Mouse (Mus musculus) liver, adult (tissue): ENCODE data around the gene Crybb2.

Experiments used
- GATA4 ChIP-seq: IDR thresholded peaks from 2 replicates; pipeline ENCODE4 v1.6.1; 2014; ENCODE audit warnings: mild to moderate bottlenecking, low read length; ENCODE audit not compliant: insufficient replicate concordance

The Crybb2 gene

DNA sequence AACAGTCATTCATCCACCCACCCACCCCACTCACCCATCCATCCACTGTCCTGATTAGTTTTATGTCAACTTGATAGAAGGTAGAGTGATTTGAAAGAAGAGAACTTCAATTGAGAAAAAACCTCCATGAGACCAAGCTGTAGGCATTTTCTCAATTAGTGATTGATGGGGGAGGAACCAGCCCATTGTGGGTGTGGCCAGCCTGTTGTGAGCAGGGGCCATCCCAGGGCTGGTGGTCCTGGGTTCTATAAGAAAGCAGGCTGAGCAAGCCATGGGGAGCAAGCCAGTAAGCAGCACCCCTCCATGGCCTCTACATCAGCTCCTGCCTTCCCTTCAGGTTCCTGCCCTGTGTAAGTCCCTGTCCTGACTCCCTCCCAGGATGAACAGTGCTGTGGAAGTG is at the start of gene Crybb2:
Gene Crybb2, minus strand, starts transcription at position 101 of the 400 bp plus-strand sequence.
- no peak for TF ChIP-seq GATA4

DNA sequence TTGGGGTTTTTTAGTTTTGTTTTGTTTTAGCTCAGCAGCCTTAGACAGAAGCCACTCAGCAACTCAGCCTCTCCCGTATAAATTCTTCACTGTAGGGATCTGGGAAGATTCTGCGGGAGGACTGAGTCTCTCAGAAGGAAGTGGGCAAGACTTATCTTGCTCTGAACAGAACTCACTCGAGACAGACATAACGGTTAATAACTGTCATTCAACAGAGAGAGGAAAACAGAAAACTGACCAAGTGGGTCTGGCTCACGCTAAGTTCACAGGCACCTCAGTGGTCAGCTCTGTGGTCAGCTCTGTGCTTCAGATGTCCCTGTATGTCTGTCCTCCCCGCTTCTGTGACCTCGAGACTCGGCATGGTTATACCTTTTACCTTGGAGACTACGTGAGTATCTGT is 49.4 kb upstream of the Crybb2 start:
- TF ChIP-seq GATA4 = no peak

DNA sequence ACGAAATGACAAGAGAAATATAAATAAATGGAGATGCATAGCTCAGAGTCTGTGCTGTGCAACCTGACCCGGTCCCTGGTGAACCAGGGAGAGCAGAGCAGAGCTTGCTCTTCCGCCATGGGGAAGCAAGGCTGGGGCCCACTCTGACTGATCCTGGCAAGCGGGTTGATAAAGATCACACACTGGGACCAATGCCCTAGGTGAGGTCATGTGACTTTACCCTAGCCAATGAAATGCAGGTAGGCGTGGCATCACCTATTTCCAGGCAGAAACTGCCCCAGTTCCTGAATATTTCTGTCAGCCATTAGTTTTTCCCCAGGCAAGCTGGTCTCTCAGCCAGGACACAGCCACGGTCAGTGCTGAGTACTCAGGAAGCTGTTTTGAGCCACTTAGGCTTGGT is 48.8 kb upstream of the Crybb2 start:
- no peak for TF ChIP-seq GATA4

DNA sequence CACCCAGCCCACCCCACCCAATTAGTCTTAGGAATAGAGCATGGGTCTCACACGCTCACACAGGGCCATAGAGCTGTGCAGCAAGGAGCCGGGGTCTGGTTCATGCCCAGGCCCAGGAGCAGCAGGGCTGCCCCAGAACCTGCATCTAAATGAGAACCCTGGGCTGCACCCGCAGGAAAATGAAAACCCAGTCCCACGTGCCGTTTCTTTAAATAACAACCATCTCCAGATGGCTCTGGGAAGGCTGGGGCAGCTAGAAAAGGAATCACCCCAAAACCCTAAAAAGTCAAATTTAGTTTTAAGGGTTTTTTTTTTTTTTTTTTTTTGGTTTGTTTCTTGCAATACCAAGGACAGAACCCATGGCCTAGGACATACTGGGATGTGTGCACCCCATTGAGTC is 47.4 kb upstream of the Crybb2 start:
- no peak for TF ChIP-seq GATA4

DNA sequence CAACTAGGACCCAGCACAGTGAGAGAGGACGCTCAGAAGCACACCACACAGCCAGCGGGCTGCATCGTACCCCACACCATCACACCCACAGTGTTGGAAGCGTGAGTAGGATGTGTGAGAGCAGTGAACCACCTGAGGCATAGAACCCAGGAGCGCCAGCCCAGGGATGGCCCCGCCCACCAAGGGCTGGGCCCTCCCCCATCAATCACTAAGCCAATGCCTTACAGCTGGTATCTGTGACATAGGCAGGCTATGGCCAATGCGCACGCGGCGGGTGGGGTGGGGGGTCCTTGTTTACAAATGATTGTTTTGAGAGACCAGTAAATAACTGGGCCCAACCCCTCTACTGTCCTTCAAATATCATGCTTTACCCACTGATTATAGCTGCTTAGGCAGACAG is 46.0 kb upstream of the Crybb2 start:
- TF ChIP-seq GATA4 = no peak

DNA sequence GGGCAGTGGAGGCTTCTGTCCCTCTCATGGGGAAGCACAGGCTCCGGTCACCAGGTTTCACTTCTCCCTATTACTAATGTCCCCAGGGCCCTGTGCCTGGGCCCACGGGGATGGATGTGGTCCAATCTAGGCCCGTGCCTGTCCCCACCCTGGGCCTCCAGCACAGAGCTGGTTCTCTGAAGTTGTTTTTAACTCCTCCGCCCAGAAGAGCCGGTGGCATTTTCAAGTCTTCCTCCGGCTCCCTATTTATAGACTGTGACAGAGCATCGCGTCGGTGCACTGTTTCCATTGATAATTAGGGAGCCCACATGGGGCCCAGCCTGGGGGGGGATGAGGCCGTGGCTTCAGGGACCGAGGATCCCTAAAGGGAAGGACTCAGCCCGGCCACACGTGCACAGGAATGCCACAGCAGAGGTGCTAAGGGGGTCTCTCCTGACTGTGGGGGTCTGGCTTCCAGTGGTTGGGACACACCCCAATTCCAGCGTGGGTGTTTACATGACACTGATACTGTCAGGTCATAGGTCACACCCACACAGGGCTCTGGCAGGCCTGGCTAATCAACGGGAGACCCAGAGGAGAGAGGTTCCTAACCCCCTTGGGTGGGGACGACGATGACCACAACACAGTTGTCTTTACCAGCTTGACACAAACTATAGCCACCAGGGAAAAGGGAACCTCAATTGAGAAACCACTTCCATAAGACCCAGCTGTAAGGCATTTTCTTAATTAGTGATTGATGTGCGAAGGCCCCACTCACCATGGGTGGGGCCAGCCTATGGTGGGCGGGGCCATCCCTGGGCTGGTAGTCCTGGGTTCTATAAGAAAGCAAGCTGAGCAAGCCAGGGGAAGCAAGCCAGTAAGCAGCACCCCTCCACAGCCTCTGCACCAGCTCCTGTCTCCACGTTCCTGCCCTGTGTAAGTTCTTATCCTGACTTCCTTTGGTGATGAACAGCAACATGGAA is 44.6 kb upstream of the Crybb2 start:
- no peak for TF ChIP-seq GATA4

DNA sequence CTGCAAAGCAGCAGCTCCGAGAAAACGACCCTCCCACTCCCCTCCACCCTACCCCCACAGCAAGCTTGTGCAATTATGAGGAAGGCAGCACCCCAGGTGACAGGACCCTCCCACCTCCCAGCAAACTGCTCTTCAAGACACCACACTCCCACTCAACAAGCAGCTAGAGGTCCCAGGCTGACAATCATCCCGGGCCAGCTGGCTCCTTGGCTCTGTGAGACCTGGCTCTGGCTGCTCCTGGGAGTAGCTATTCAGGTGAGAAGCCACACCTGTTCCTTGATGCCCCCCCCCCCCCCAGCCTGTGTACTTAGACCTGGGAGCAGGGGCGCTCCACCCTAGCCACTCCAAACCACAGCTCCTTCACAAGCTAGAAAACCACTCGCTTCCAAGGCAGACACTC is 43.2 kb upstream of the Crybb2 start:
- TF ChIP-seq GATA4 = no peak

DNA sequence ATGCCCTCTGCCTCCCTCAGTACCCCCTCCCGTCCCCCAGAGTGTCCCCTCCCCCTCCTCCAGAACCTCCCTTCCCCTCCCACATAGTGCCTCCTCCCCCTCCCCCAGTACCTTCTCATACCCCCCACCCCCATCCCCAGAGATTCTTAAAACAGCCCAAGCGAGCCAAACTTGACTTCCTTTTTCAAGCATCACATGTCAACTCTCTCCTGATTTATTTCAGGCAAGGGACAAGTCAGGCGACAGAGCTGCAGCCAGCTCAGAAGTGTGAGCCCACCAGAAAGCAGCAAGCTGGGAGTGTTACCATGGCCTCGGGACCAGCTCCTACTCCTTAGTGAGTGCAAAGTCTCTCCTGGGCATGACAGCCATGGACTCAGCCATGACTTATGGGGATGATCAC is 41.4 kb upstream of the Crybb2 start:
- TF ChIP-seq GATA4 = no peak

DNA sequence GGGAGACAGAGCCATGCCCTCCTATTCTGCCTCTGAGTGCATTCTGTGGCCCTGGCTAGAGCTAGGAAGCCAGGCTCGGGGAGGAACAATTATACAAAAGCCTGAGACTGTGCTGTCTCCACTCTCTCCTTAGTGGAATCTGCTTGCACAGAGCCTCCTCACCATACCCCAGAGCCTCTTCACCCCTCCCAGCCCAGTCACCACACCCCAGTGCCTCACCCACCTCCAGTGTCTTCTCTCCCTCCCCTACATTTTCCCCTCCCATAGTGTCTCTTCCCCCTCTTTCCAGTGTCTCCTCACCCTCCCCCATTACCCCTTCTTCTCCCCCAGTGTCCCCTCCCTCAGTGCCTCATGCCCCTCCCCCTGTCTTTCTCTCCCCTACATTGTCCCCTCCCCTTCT is 41.0 kb upstream of the Crybb2 start:
- no peak for TF ChIP-seq GATA4

DNA sequence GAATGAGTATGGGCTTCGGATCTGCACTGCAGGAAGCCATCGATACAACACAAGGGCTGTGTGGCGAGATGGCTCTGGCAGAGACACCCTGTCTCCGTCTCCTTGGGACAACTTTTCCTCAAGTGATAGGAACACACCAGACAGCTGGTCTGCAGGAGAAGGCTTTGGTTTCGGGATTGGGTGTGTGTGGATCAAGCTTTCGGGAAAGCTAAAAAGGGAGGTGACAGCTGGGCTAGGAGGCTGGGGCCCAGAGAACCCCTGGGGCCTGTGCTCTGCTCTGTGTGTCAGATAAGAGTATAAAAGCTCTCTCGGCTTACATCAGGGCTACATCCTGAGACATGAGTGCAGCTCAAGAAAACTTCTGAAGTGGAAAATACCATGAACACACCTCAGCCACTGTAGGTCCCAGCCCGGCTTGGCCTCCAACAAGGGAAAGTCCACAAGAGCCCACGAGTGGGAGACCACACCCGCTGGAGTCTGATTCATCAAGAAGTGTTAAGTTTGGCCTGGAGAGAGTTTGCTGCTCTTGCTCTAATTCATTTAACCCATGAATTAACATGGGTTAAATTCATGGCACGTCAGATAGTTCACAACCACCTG is 38.3 kb upstream of the Crybb2 start:
- no peak for TF ChIP-seq GATA4

DNA sequence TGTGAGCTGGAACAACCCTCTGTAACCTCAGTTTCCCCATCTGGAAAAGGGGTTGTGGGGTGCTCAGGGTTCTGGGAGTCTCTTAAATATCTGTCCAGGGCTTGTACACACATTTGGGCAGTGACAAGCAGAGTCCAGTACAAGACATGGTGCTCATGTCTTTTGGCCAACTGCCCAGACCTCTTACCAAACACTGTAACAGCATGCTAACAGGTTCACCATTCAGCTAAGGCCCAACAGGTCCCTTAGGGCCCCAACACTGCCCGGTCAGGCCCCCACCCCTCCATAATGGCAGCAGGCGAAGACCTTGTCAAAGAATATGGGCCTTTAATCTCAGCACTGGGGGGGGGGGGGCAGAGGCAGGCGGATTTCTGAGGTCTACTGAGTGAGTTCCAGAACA is 37.8 kb upstream of the Crybb2 start:
- no peak for TF ChIP-seq GATA4

DNA sequence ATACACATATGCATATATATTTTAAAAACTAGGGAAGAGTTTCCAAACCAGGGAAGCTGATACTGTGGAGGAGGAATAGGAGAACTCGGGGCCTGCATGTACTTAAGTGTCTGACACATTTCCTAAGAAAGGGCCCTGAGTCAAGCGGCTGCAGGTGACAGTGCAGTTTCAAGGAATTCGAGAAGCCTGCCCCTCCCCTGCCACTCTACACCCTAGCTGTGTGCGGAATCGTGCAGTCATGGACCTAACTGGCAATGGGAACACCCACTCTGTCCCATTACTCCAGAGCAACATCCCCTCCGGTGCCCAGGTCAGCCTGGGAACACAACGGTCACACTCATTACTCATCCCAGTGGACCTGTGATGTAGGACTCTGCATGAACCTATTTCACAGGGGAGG is 36.7 kb upstream of the Crybb2 start:
- no peak for TF ChIP-seq GATA4

DNA sequence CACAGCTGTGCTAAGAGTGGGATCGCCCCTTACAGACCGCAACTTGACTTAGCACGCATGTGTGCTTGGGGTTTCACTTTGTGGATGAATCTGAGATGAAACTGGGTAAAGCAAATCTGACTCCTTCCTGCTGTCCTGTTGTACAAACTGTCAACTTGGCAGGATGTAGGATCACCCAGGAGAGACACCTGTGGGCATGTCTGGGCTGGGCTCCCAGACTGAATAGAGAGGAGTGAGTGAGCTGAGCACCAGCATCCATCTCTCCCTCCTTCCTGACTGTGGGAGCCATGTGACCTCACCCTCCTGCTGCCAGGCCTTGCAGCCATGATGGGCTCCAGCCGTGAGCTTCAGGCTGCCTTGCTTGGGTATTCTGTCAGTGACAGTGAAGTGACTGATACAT is 35.6 kb upstream of the Crybb2 start:
- no peak for TF ChIP-seq GATA4

DNA sequence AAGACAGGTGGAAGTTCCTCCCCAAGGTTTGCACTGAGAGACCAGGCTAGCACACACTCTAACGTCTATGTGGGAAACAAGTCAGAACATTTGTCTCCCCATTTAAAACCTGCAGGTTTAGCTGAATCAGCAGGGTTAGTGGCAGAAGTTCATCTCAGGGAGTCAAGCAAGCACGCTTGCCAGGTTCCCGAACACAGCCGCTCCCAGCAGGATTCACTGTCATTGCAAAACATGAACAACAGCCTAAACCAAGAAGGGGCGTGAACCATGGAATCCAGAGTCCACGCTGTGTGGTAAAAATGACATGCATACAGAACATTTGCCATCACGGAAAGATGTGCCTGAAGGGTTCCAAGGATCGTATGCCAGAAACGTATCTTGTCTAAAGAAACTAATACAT is 35.1 kb upstream of the Crybb2 start:
- no peak for TF ChIP-seq GATA4

DNA sequence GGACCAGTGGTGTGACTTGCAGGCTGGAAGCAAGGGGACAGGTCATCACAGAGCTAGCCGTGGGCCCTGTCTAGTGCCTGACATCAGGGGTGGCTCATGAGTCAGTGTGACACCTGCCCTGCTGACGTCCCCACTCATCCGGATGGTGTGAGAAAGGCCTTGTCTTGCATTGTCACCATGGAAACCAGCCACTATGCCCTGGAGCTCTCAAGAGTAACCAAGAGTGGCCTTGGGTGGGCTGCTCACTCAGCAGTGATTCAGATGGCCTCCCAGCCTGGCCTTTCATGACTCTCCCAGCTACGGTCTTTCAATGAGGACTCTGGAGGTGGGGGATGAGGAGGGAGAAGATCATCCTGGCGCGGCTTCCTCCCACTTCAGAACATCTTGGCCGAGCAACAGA is 32.5 kb upstream of the Crybb2 start:
- no peak for TF ChIP-seq GATA4

DNA sequence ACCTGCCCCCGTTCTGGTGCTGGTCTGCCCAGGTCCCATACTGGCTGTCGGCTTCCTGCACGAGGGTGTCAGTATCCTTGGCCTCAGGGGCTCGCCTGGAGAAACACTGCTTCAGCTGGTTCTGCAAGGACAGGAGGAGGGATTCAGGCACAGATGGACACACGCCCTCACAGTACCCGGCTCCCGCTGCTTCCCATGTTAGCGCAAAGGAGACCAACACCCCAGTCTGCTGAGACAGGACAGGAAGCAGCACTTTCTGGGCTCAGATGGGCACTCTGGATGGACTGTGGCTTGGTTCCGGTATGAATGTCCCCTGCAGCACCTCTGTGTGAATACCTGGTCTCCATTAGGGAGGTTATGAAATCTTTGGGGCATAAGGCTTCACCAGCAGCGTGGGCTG is 31.5 kb upstream of the Crybb2 start:
- no peak for TF ChIP-seq GATA4

DNA sequence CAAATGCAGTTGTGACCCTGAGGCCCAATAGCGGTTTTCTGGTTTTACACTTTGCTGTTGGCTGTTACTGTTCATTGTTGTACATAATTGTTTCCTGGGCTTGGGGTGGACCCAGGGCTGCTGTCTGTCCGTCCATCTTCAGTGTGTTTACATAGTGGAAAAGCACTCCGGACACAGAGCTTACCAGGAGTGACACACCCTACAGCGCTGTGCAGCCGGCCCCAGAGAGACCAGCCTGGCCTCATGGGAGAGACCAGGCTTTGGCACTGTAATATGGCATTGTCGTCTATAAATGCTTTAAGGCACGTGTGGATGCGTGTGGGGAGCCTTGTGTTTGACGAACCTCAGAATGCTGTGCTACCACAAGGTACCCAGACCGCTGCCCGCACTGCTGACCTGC is 30.5 kb upstream of the Crybb2 start:
- no peak for TF ChIP-seq GATA4

DNA sequence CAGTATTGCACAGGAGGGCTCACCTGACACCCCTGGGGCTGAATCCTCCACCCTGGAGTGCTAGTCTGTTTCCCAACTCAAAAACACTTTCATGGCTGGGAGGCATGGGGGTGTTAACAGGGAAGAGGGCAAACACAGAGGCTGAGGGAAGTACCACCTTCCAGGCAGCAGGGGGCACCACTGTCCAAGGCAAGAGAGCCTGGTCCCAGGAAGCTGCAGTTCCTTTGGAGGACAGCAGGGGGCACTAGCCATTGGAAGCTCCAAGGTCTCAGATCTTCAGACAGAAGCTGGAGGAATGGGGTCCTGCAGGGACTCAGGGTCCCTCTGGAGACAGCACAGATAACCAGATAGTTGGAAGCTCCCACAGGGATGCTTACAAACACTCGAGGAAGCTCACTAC is 29.6 kb upstream of the Crybb2 start:
- TF ChIP-seq GATA4 = no peak
